Mouse (Mus musculus) MEL (cell line): ENCODE results near the gene Tnfrsf8.

Experiments
- EP300 ChIP-seq, 2 experiments: IDR thresholded peaks; 2 replicates each; pipeline ENCODE4 v1.6.1; 2011; ENCODE audit warnings: improper control_type of control experiment in 2 of 2, low read length in 2 of 2, low read depth in 1 of 2, mild to moderate bottlenecking in 1 of 2
- ZKSCAN1 ChIP-seq: IDR thresholded peaks from 2 replicates; pipeline ENCODE4 v1.6.1; 2012; ENCODE audit warnings: low read depth, mild to moderate bottlenecking, inconsistent platforms, low read length, improper control_type of control experiment, moderate library complexity

DNA sequence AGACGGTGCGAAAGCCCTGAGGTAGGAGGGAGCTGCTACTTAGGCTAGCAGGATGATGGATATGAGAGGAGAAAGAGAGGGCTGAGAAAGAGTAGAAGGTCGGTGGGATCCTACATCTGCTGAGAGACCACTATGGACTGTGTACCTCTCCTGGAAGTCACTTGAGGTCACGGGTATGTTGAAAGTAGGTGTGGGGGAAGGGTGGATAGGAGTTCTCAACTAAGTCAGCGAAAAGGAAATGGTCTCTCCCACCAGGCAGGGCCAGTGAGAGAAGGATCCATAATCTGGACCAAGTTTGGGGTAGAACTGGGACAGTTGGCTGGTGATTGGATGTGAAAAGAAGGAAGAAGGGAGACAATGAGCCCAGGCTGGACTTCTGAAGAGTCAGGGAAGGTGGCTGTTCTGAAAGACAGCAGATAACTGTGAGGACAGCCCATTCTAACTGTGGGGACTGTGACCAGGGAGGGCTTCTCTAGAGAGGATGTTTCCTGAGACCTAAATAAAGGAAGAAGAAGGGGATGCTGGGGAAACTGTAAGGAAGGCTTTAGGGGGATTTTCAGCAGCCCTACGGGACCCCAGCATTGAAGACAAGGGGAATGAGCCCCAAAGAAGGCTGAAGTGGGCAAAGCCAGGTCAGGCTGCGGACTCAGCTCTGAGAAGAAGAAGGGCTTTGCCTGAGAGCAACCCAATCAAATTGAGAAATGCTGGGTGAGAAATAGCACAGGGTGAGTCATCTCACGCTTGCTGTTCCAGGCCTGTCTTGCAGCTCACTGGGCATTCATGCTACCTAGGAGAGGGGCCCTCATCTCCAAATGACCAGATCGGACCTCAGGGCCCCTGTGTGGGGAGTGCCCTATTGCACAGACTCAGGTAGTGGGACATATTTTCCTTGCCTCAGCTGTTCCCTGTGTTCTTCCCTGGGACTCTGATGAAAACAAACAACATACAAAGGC is 23.2 kb upstream of the Tnfrsf8 start:
- TF ChIP-seq ZKSCAN1 (no peak), EP300 (IDR thresholded peaks at IDR 0.05; ENCODE audit: low read depth in 1 of 2, low read length in 2 of 2) (no peak)
